Mouse (Mus musculus) kidney, embryonic 15.5 days (tissue): ENCODE data around the gene Gm26897. TPM values are rescaled to one million over a fixed set of nuclear protein-coding genes. Genes with fewer than 3 reads are reported as not detected.

ENCODE experiments used
- ATAC-seq: fragments of 200-750 bp; cut with Nextera tagmentation; replicated peaks from 2 replicates; pipeline ENCODE4 v1.8.0; 2017; ENCODE audit warnings: moderate TSS enrichment; ENCODE audit not compliant: low FRiP score
- H3K27ac ChIP-seq: fragments of 300-500 bp; sonication (generic); 2 replicates; pipeline ENCODE4 v1.5.1; 2015; ENCODE audit warnings: mild to moderate bottlenecking, inconsistent platforms
- H3K27me3 ChIP-seq: fragments of 300-500 bp; sonication (generic); 2 replicates; pipeline ENCODE4 v1.6.1; 2015; ENCODE audit warnings: inconsistent platforms
- H3K36me3 ChIP-seq: fragments of 300-500 bp; sonication (generic); 2 replicates; pipeline ENCODE4 v1.6.1; 2015; ENCODE audit warnings: inconsistent platforms
- H3K4me1 ChIP-seq: fragments of 300-500 bp; sonication (generic); 2 replicates; pipeline ENCODE4 v1.6.1; 2015; ENCODE audit warnings: inconsistent platforms
- H3K4me2 ChIP-seq: fragments of 300-500 bp; sonication (generic); 2 replicates; pipeline ENCODE4 v1.6.1; 2015; ENCODE audit warnings: moderate library complexity, mild to moderate bottlenecking, inconsistent platforms
- H3K4me3 ChIP-seq: fragments of 300-500 bp; sonication (generic); replicated peaks from 2 replicates; pipeline ENCODE4 v1.5.1; 2015; ENCODE audit warnings: mild to moderate bottlenecking, inconsistent platforms
- H3K9ac ChIP-seq: fragments of 300-500 bp; sonication (generic); 2 replicates; pipeline ENCODE4 v1.6.1; 2015; ENCODE audit warnings: mild to moderate bottlenecking, inconsistent platforms
- H3K9me3 ChIP-seq: fragments of 300-500 bp; sonication (generic); replicated peaks from 2 replicates; pipeline ENCODE4 v1.6.1; 2016; ENCODE audit warnings: inconsistent platforms
- WGBS: fragments of 180-500 bp; shearing (Covaris S2); methylation state at CpG from one replicate; pipeline ENCODE4 v1.1.7; 2015; ENCODE audit warnings: mixed read lengths; 5-methylcytosine and 5-hydroxymethylcytosine counted together
- polyA plus RNA-seq: library from polyadenylated mRNA; unstranded; fragments of >200 nt; fragmentation: Nextera tagmentation; extraction: Ambion mirVana; gene quantifications from 2 replicates; pipeline ENCODE4 v1.2.1, GENCODE M21; 2015

Gm26897 gene
- polyA plus RNA-seq, 1 experiment from 2014 or later, result not detected

DNA sequence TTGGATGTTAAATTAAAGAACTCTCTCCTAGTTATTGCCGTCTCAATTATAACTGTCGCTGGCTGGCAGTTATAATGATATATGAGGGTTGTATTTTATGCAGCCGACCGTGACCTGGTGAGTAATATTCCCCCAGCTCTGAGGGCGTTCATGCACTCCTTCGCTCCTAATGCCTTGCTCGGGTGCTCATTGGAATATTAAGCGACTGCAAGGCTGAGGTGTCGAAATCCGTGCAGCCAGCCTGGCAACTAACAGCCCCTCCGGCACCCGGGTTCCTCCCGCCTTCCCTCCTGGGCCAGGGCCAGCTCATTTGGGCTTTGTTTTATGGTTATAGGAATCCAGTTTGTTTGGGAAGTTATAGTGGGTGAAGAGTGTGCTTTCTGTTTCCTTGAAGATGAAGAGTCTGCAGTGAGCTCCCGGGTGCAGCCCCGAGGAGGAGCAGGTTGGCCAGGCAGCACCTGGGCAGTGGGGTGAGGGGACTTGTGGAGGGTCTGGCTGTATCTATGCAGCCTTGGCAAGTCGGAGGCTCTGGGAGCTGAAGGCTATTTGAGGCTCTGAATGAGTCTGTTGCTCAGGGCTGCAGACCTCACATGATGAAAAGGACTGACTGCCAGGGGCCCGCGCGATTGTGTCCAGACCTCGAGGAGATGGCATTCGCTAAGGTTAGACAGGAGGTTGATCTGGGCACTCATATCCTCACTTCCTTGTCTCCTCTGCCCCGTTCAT is 8.4 kb upstream of the Gm26897 start:
- Histone ChIP-seq H3K9ac (no peak overlapping the region), H3K27ac (no peak overlapping the region), H3K4me3 (no peak overlapping the region), H3K36me3 (no peaks in the 10 kb centered on the region), H3K9me3 (0 out of 2 replicates have a peak, but pooled peaks cover 6% of the 10 kb centered on the region), H3K4me1 (peaks cover 14% of the 10 kb centered on the region), H3K4me2 (peak overlapping the region; percentile 37), H3K27me3 (peaks cover 48% of the 10 kb centered on the region)
- WGBS, result 23% methylated on average over 22 of the region's 22 CpGs
- no peak for ATAC-seq

DNA sequence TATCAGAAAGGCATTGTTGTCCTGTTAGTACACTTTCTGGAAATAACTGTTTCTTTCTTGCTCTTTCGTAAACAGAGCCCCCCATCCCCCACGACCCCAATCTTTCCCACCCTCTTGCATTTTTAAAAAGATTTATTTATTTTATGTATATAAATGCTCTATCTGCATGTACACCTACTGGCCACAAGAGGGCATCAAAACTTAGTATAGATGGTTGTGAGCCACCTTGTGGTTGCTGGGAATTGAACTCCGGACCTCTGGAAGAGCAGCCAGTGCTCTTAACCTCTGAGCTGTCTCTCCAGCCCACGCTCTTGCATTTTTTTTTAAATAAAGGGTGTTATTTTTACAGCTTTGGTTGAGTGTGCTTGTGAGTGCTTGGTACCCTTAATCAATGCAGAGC is 5.3 kb upstream of the Gm26897 start:
- H3K9ac ChIP-seq, result no peak overlapping the region
- WGBS, result 82% methylated on average over 4 of the region's 4 CpGs
- no peak for ATAC-seq
- H3K4me2 ChIP-seq, result no peak overlapping the region
- no peak overlapping the region for H3K27ac ChIP-seq
- H3K4me3 ChIP-seq, result no peak overlapping the region
- H3K27me3 ChIP-seq, result peaks cover 32% of the 10 kb centered on the region
- peaks cover 22% of the 10 kb centered on the region for H3K4me1 ChIP-seq
- H3K9me3 ChIP-seq, result 0 out of 2 replicates have a peak, but pooled peaks cover 6% of the 10 kb centered on the region
- no peaks in the 10 kb centered on the region for H3K36me3 ChIP-seq

DNA sequence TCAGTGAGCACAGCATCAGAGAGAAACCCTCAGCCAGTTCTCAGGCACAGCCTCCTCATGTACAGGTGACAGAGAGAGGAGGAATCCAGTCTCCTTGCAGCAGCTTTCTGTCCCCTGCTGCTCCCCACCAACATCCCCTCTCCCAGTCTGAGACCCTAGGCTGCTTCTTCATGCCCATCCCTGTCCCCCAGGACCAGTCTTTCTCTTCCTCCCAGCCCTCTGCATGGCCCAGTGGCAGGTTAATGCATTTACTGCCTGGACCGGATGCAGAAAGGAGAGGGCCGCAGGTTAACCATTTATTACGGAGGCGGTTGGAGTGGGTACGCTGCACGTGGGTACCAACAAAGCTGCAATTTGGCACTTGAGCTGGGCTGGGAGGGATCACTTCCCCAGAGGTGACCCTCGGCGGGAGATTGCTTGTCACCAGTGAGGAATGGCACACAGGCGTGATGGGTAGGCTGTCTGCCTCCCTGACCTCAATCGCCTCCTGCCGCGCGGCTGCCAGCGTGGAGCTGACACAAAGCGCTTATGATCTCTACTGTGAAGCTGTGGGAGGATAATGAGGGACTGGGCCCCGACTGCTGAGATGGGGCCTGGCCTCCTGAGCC is 3.1 kb upstream of the Gm26897 start:
- Histone ChIP-seq H3K27me3 (peaks cover 15% of the 10 kb centered on the region), H3K27ac (peak overlapping the region; percentile 33; the same call in 1 of the 2 replicates), H3K4me3 (no peak overlapping the region), H3K9ac (no peak overlapping the region), H3K4me1 (peaks cover 11% of the 10 kb centered on the region), H3K36me3 (no peaks in the 10 kb centered on the region), H3K9me3 (0 out of 2 replicates have a peak, but pooled peaks cover 6% of the 10 kb centered on the region), H3K4me2 (0 out of 2 replicates have a peak overlapping the region, but pooled peaks have one; percentile 30)
- peak; percentile 73 for ATAC-seq
- 8% methylated on average over 16 of the region's 16 CpGs for WGBS

DNA sequence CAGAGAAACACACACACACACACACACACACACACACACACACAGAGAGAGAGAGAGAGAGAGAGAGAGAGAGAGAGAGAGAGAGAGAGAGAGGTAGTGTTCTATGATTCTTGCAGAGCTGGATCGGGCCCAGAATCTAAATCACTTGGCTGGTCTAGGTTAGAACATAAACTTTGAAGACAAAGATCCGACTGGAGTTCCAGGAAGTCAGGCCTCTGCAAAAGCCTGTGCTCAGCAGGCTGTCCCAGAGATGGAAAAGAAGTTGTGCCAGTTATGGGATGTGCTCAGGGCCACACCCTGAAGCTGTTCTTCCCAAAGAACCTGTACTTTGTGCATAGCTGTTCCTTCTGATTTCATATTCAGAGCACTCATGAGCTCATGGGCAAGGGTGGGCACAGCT is 1.5 kb upstream of the Gm26897 start:
- Histone ChIP-seq H3K9me3 (0 out of 2 replicates have a peak, but pooled peaks cover 6% of the 10 kb centered on the region), H3K4me1 (peaks cover 9% of the 10 kb centered on the region), H3K27me3 (peaks cover 15% of the 10 kb centered on the region), H3K4me2 (no peak overlapping the region), H3K36me3 (no peaks in the 10 kb centered on the region), H3K27ac (no peak overlapping the region), H3K4me3 (no peak overlapping the region), H3K9ac (no peak overlapping the region)
- ATAC-seq, result no peak
- WGBS, result 42% methylated on average over 2 of the region's 2 CpGs

DNA sequence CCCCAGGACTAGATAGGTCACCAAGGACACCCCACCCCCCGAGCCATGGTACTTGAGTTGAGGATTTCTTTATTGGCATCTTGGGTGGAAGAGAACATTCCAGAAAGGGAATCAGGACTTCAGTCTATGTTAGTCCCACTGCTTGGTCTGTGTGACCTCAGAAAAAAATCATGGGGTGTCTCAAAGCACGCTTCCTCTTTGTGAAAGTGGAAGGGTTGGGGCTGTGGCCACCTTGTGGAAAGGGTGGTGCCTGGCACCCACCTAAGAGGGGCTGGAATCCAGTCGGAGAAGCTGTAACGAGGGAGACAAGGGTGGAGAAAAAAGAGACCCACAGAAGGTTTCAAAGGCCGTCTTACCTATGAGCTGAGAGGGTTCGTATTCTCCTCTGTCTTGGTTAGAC is 5.8 kb downstream of the Gm26897 start:
- no peak for ATAC-seq
- 73% methylated on average over 6 of the region's 6 CpGs for WGBS
- Histone ChIP-seq H3K9ac (no peak overlapping the region), H3K9me3 (no peaks in the 10 kb centered on the region), H3K27ac (no peak overlapping the region), H3K27me3 (peaks cover 53% of the 10 kb centered on the region), H3K4me1 (peaks cover 16% of the 10 kb centered on the region), H3K36me3 (no peaks in the 10 kb centered on the region), H3K4me3 (no peak overlapping the region), H3K4me2 (no peak overlapping the region)

DNA sequence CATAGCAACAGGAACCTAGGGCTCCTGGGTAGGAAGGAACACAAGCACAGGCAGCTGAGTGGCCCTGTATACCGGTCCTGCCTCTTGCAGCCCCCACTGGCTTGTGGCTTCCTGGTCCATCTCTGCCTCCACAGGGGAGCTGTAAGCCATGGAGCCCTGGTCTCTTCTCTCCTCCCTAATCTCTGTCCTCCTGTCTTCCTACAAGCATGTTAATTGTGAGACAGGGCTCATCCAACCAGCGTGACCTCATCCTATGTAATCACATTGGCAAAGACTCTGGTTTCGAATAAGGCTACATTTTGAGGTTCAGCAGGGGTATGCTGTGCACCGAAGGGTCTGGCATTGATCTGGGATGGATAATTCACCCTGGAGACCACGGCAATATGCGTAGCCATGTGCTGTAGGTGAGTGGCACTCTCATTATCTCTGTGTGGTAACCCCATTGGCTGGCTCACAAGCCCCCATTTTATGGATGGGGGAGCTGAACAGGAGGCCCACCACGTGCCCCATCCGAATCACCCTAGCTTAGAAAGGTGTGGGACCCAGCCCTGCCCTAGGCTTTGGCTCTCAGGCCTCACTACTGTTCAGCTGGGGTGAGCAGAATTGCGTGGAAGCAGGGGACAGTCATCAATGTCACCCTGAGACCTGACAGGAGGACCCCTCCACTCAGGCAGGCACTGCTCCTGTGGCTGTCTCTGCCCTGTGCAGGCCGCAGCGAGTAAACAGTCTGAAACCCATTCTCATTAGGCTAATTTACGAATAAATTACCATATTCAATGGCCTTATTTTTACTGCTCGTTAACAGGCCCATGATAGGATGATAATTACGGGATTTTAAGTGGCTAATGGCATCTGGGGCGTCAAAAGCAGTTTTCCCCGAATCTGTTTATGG is 6.9 kb downstream of the Gm26897 start:
- Histone ChIP-seq H3K27ac (no peak overlapping the region), H3K9me3 (no peaks in the 10 kb centered on the region), H3K27me3 (peaks cover 56% of the 10 kb centered on the region), H3K4me2 (no peak overlapping the region), H3K4me3 (no peak overlapping the region), H3K36me3 (no peaks in the 10 kb centered on the region), H3K9ac (no peak overlapping the region), H3K4me1 (peaks cover 16% of the 10 kb centered on the region)
- WGBS, result 38% methylated on average over 16 of the region's 16 CpGs
- ATAC-seq, result no peak

DNA sequence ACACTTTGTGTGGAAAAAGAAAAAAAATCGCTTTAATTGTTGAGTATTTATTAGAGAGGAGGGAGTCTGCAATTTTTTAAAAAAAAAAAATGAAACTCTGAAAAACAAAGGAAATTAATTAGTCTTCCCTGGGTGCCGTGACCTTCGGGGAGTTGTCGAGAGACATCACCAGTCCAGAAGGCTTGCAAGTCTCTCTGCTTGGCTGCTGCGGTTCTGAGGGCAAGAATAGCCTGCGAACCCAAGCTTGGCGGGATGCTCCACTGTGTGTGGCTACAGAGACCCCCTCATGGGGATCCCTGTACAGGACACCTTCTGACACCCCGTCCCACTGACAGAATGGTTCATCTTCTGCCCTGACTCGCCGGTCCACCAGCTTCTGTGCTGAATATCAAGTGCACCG is 7.6 kb downstream of the Gm26897 start:
- Histone ChIP-seq H3K27me3 (peaks cover 56% of the 10 kb centered on the region), H3K4me3 (no peak overlapping the region), H3K9ac (no peak overlapping the region), H3K4me2 (no peak overlapping the region), H3K27ac (no peak overlapping the region), H3K9me3 (no peaks in the 10 kb centered on the region), H3K36me3 (no peaks in the 10 kb centered on the region), H3K4me1 (peaks cover 16% of the 10 kb centered on the region)
- no peak for ATAC-seq
- 9% methylated on average over 11 of the region's 11 CpGs for WGBS

DNA sequence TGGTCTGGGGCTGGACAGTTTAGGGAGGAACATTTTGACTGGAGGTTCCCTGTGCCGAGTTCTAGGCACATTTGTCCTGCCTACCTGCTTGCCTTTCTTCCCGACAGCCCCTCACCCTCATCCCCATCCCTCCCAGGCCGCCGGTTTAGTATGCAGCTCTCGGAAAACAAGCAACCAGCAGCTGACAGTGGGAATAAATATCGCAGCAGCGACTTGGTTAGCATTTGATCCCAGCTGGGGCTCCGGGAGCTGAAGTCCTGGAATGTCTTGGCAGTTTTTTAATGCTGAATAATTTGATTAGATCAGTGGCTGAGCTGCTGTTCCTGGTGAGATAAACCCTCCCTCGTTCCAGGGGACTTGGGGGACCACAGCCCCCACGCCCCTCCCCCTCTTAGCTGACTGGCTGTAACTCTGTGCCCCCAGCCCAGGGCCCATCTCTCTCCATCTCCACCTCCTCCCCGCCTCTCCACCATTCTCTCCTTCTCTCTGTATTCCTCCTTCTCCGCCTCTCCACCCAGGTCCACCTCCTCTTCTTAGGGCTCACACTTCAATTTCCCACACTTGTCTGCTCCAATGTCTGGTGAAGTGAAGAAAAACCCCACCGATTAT is 8.7 kb downstream of the Gm26897 start:
- ATAC-seq, result no peak
- 0 out of 2 replicates have a peak overlapping the region, but pooled peaks have one; percentile 22 for H3K27ac ChIP-seq
- H3K9me3 ChIP-seq, result no peaks in the 10 kb centered on the region
- H3K4me2 ChIP-seq, result no peak overlapping the region
- no peaks in the 10 kb centered on the region for H3K36me3 ChIP-seq
- WGBS, result 15% methylated on average over 13 of the region's 13 CpGs
- no peak overlapping the region for H3K9ac ChIP-seq
- H3K4me1 ChIP-seq, result peaks cover 16% of the 10 kb centered on the region
- H3K4me3 ChIP-seq, result no peak overlapping the region
- peaks cover 56% of the 10 kb centered on the region for H3K27me3 ChIP-seq

DNA sequence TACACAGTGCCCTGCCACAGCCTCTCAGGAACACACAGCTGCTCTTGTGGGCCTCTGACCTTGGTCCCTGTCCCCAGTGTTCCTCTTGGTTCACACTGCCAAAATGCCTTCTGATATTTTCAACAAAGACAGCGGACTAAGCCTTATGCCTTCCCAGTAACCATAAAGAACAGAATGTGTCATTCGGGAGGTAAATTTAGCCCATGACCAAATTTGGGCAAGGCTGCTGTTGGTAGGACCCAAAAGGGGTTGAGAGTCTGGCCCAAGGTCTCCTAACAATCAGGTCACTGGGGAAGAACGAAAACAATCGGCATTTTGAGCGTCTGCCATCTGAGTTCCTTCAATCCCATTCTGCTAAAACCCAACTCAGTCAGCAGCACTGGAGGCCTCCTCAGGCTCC is 15.9 kb downstream of the Gm26897 start:
- H3K27ac ChIP-seq, result no peak overlapping the region
- H3K4me1 ChIP-seq, result peaks cover 2% of the 10 kb centered on the region; the same call in 1 of the 2 replicates
- no peaks in the 10 kb centered on the region for H3K9me3 ChIP-seq
- ATAC-seq, result no peak
- H3K36me3 ChIP-seq, result no peaks in the 10 kb centered on the region
- WGBS, result 82% methylated on average over 5 of the region's 5 CpGs
- no peak overlapping the region for H3K9ac ChIP-seq
- H3K4me2 ChIP-seq, result no peak overlapping the region
- peaks cover 5% of the 10 kb centered on the region; the same call in 1 of the 2 replicates for H3K27me3 ChIP-seq
- H3K4me3 ChIP-seq, result no peak overlapping the region

DNA sequence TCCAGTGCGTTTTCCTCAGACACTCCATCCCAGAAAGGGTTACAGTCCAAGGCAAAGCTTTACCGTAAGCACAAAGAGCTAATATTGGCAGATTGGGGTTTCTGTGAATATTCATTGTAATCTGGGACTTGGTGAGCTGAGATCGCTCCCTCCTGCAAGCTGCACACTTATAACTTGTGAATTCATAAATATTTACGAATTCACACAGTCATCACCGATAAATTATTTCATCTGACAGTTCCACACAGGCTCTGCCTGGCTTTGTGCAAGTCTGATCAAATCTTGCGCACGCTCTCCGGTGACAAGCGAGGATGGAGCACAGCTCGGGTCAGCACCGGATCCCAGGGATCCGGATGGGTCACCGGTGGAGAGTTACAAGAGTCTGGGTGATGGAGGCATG is 16.4 kb downstream of the Gm26897 start:
- Histone ChIP-seq H3K4me2 (no peak overlapping the region), H3K4me1 (peaks cover 6% of the 10 kb centered on the region; the same call in 1 of the 2 replicates), H3K9ac (no peak overlapping the region), H3K4me3 (no peak overlapping the region), H3K9me3 (no peaks in the 10 kb centered on the region), H3K36me3 (no peaks in the 10 kb centered on the region), H3K27ac (no peak overlapping the region), H3K27me3 (0 out of 2 replicates have a peak, but pooled peaks cover 1% of the 10 kb centered on the region)
- no peak for ATAC-seq
- WGBS, result 88% methylated on average over 13 of the region's 13 CpGs

DNA sequence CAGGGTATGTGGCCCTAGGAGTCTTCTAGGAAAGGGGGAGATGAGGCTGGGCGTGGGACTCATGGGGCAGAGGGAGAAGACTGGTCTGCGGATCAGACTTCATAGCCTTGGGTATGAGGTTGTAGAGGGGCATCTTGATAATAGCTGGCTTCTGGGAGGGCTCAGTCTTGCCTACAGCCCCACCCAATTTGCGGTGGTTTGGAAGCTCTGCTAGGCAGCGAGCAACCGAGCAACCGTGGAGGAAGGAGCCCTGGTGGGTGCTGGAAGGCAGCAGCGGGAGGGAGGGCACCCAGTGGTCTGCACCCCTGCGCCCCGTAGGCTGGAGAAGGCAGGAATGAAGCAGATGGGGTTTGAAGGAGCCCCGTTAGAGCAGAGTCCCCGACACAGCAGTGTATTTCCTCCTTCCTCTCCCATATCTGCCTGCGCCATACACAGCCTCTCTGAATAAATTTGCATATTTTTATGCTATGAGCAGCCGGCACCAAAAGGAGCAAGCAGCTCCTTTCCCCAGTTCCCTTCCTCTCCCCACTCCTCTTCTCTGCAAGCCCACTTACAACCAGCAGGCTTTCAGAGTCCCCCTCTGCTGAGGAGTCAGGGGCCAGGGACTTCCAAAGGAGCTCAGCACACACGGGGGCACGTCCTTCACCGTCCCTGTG is 20.9 kb downstream of the Gm26897 start:
- no peak for ATAC-seq
- H3K27me3 ChIP-seq, result no peaks in the 10 kb centered on the region
- no peak overlapping the region for H3K27ac ChIP-seq
- H3K4me2 ChIP-seq, result peak overlapping the region; percentile 52
- WGBS, result 42% methylated on average over 16 of the region's 16 CpGs
- no peak overlapping the region for H3K9ac ChIP-seq
- H3K4me1 ChIP-seq, result peaks cover 6% of the 10 kb centered on the region; the same call in 1 of the 2 replicates
- no peaks in the 10 kb centered on the region for H3K9me3 ChIP-seq
- no peaks in the 10 kb centered on the region for H3K36me3 ChIP-seq
- H3K4me3 ChIP-seq, result peak overlapping the region; percentile 11; the same call in 1 of the 2 replicates
